8 mouse cellular contexts compared by ENCODE assay signal in genomic region chr7:137437440-137438178, GRCm38 (mm10). TPM values are rescaled to one million over a fixed set of nuclear protein-coding genes. Genes with fewer than 3 reads are reported as not detected.
DNase-seq lines count a peak whose midpoint lies in the region; ATAC-seq and TF ChIP-seq lines count a peak whose summit lies in the region.

Gene Glrx3, plus strand, starts transcription at chr7:137437614.

- H3K27ac ChIP-seq in CH12.LX (ENCODE audit: insufficient read depth, low read depth) = peak within 1 kb of the TSS; percentile 81
- H3K27ac ChIP-seq in forebrain, embryonic 11.5 days (ENCODE audit: low read depth, low read length) = peak within 1 kb of the TSS; percentile 62
- H3K27ac ChIP-seq in heart, embryonic 16.5 days (ENCODE audit: low read length) = peak within 1 kb of the TSS; percentile 87
- H3K27ac ChIP-seq in liver, embryonic 15.5 days (replicated peaks) = peak within 1 kb of the TSS; percentile 70
- H3K27ac ChIP-seq in neural tube, embryonic 12.5 days = peak within 1 kb of the TSS; percentile 80

- ATAC-seq in forebrain, embryonic 11.5 days (replicated peaks; ENCODE audit: low FRiP score) = peak; percentile 96
- peak; percentile 98 for ATAC-seq in heart, embryonic 16.5 days (replicated peaks; ENCODE audit: extremely low read depth, insufficient read depth, low FRiP score)
- peak; percentile 97 for ATAC-seq in liver, embryonic 15.5 days (ENCODE audit: insufficient read depth)
- peak; percentile 95 for ATAC-seq in neural tube, embryonic 12.5 days (ENCODE audit: low FRiP score, low read depth)

- no peak for TF ChIP-seq CTCF in CH12.LX (conservative IDR thresholded peaks at IDR 0.05 in 1 of 2, IDR thresholded peaks at IDR 0.05 in 1 of 2; ENCODE audit: low read depth in 2 of 2, low read length in 2 of 2)

- H3K4me1 ChIP-seq in CH12.LX (ENCODE audit: control insufficient read depth in 1 of 2, insufficient read depth in 2 of 2) = peaks cover 8 to 35% of the 10 kb centered on the region in 2 experiments
- 0 out of 2 replicates have a peak, but pooled peaks cover 3% of the 10 kb centered on the region for H3K4me1 ChIP-seq in forebrain, embryonic 11.5 days (replicated peaks; ENCODE audit: control insufficient read depth, insufficient read depth, low read length)
- peaks cover 15% of the 10 kb centered on the region for H3K4me1 ChIP-seq in heart, embryonic 16.5 days (ENCODE audit: control insufficient read depth, insufficient read depth, low read length)
- peaks cover 40% of the 10 kb centered on the region for H3K4me1 ChIP-seq in liver, embryonic 15.5 days (replicated peaks)
- peaks cover 7% of the 10 kb centered on the region for H3K4me1 ChIP-seq in neural tube, embryonic 12.5 days

- DNase-seq in CH12.LX (ENCODE audit: extremely low read depth) = peak; percentile 92
- peak; percentile 95 for DNase-seq in c-Kit-positive CD71-positive TER-119-negative erythroid progenitor cells, embryonic 14.5 days (ENCODE audit: low read depth)
- DNase-seq in forebrain, embryonic 11.5 days (ENCODE audit: low spot score) = peak; percentile 97
- peak; percentile 97 to 98 for DNase-seq in kidney, postnatal 36 days
- DNase-seq in telencephalon, adult 2 months (ENCODE audit: low read depth, low spot score) = peak; percentile 85

- no peaks in the 10 kb centered on the region for H3K9me3 ChIP-seq in CH12.LX (replicated peaks; ENCODE audit: low read length)
- H3K9me3 ChIP-seq in forebrain, embryonic 11.5 days (ENCODE audit: control insufficient read depth, low read length) = no peaks in the 10 kb centered on the region
- no peaks in the 10 kb centered on the region for H3K9me3 ChIP-seq in heart, embryonic 16.5 days (replicated peaks; ENCODE audit: control insufficient read depth, low read length)
- no peaks in the 10 kb centered on the region for H3K9me3 ChIP-seq in liver, embryonic 15.5 days (replicated peaks)
- no peaks in the 10 kb centered on the region for H3K9me3 ChIP-seq in neural tube, embryonic 12.5 days

- peaks cover 3 to 22% of the 10 kb centered on the region in 2 experiments for H3K36me3 ChIP-seq in CH12.LX (replicated peaks in 1 of 2; ENCODE audit: control insufficient read depth in 1 of 2, insufficient read depth in 1 of 2, low read length in 1 of 2)
- no peaks in the 10 kb centered on the region for H3K36me3 ChIP-seq in forebrain, embryonic 11.5 days (ENCODE audit: control insufficient read depth, insufficient read depth, low read length)
- H3K36me3 ChIP-seq in heart, embryonic 16.5 days (ENCODE audit: control insufficient read depth, insufficient read depth) = no peaks in the 10 kb centered on the region
- H3K36me3 ChIP-seq in liver, embryonic 15.5 days (replicated peaks) = no peaks in the 10 kb centered on the region
- no peaks in the 10 kb centered on the region for H3K36me3 ChIP-seq in neural tube, embryonic 12.5 days

- in situ Hi-C loops in CH12.LX (cut with MboI; ENCODE audit: low pct_ligation_motif_present, low pct_unique_long_range_greater_than_20kb, low sequenced_read_pairs) = loop anchor here (25.0 kb wide), 1 partner anchor 550 kb away; the partner anchor contains the start of gene Mgmt

- no peaks in the 10 kb centered on the region for H3K27me3 ChIP-seq in CH12.LX (replicated peaks)
- no peaks in the 10 kb centered on the region for H3K27me3 ChIP-seq in forebrain, embryonic 11.5 days (ENCODE audit: control insufficient read depth, insufficient read depth, low read length)
- H3K27me3 ChIP-seq in heart, embryonic 16.5 days (ENCODE audit: control insufficient read depth, insufficient read depth, low read length) = no peaks in the 10 kb centered on the region
- no peaks in the 10 kb centered on the region for H3K27me3 ChIP-seq in liver, embryonic 15.5 days
- no peaks in the 10 kb centered on the region for H3K27me3 ChIP-seq in neural tube, embryonic 12.5 days (replicated peaks)

- no peak for TF ChIP-seq RAD21 in CH12.LX (IDR thresholded peaks at IDR 0.05; ENCODE audit: low read depth, low read length)

- no peak for TF ChIP-seq EP300 in CH12.LX (IDR thresholded peaks at IDR 0.05; ENCODE audit: low read length)

- peak; percentile 90 for TF ChIP-seq POLR2A in CH12.LX (IDR thresholded peaks at IDR 0.05; ENCODE audit: low read depth, low read length)

- WGBS in forebrain, embryonic 11.5 days = under 1% methylated on average over 62 of the region's 69 CpGs
- WGBS in heart, embryonic 16.5 days = under 1% methylated on average over 68 of the region's 69 CpGs
- under 1% methylated on average over 69 of the region's 69 CpGs for WGBS in liver, embryonic 15.5 days (ENCODE audit: insufficient replicate concordance)
- WGBS in neural tube, embryonic 12.5 days = under 1% methylated on average over 67 of the region's 69 CpGs

- dilution Hi-C loops in CH12.LX (cut with MboI; ENCODE audit: extremely low pct_ligation_motif_present, extremely low pct_unique_long_range_greater_than_20kb, low sequenced_read_pairs) = no loop called here

- peak within 1 kb of the TSS; percentile 82 for H3K9ac ChIP-seq in CH12.LX (ENCODE audit: insufficient read depth, low read depth)
- H3K9ac ChIP-seq in forebrain, embryonic 11.5 days (ENCODE audit: low read length) = peak within 1 kb of the TSS; percentile 96
- H3K9ac ChIP-seq in heart, embryonic 16.5 days (ENCODE audit: low read length) = peak within 1 kb of the TSS; percentile 97
- peak within 1 kb of the TSS; percentile 81 for H3K9ac ChIP-seq in liver, embryonic 15.5 days
- H3K9ac ChIP-seq in neural tube, embryonic 12.5 days = peak within 1 kb of the TSS; percentile 94

- peak within 1 kb of the TSS; percentile 80 to 91 (median 90) for H3K4me3 ChIP-seq in CH12.LX (replicated peaks in 1 of 3; ENCODE audit: low read depth in 2 of 3, low read length in 2 of 3, poor library complexity in 1 of 3)
- peak within 1 kb of the TSS; percentile 96 for H3K4me3 ChIP-seq in forebrain, embryonic 11.5 days (ENCODE audit: low read depth, low read length)
- peak within 1 kb of the TSS; percentile 98 for H3K4me3 ChIP-seq in heart, embryonic 16.5 days (ENCODE audit: low read length)
- H3K4me3 ChIP-seq in liver, embryonic 15.5 days (replicated peaks) = peak within 1 kb of the TSS; percentile 87
- peak within 1 kb of the TSS; percentile 95 for H3K4me3 ChIP-seq in neural tube, embryonic 12.5 days

- peak within 1 kb of the TSS; percentile 79 for H3K4me2 ChIP-seq in CH12.LX (ENCODE audit: insufficient read depth, low read depth, poor library complexity, severe bottlenecking)
- peak within 1 kb of the TSS; percentile 75 for H3K4me2 ChIP-seq in forebrain, embryonic 11.5 days (ENCODE audit: low read depth, low read length, severe bottlenecking)
- H3K4me2 ChIP-seq in heart, embryonic 16.5 days (ENCODE audit: low read depth, low read length) = peak within 1 kb of the TSS; percentile 88
- peak within 1 kb of the TSS; percentile 86 for H3K4me2 ChIP-seq in liver, embryonic 15.5 days
- peak within 1 kb of the TSS; percentile 61 for H3K4me2 ChIP-seq in neural tube, embryonic 12.5 days (replicated peaks)

- peaks cover 43% of the 10 kb centered on the region for H3K79me2 ChIP-seq in CH12.LX (replicated peaks; ENCODE audit: control insufficient read depth, extremely low read depth, insufficient read depth, poor library complexity, severe bottlenecking)

TF ChIP-seq in CH12.LX, 34 proteins besides CTCF, POLR2A, EP300 and RAD21 (continues in another document):
- peak; percentile 30; the same call in 1 of the 2 replicates for TF ChIP-seq ELF1 (IDR thresholded peaks at IDR 0.05; ENCODE audit: low read depth, low read length)
- TF ChIP-seq MYC (IDR thresholded peaks at IDR 0.05; ENCODE audit: low read depth, low read length) = no peak
- TF ChIP-seq HCFC1 (IDR thresholded peaks at IDR 0.05; ENCODE audit: low read depth, low read length) = peak; percentile 75
- TF ChIP-seq GABPA (IDR thresholded peaks at IDR 0.05; ENCODE audit: insufficient replicate concordance, low read depth, low read length) = no peak
- peak; percentile 86 for TF ChIP-seq NRF1 (IDR thresholded peaks at IDR 0.05; ENCODE audit: low read depth, low read length)
- peak; percentile 67; the same call in 1 of the 2 replicates for TF ChIP-seq POLR2AphosphoS2 (IDR thresholded peaks at IDR 0.05; ENCODE audit: low read depth, low read length)
- no peak for TF ChIP-seq IRF4 (IDR thresholded peaks at IDR 0.05; ENCODE audit: low read depth, low read length)
- no peak for TF ChIP-seq E2F4 (IDR thresholded peaks at IDR 0.05; ENCODE audit: insufficient replicate concordance, low read depth, low read length)
- no peak for TF ChIP-seq RCOR1 (conservative IDR thresholded peaks at IDR 0.05; ENCODE audit: low read depth, low read length)
- TF ChIP-seq MXI1 (IDR thresholded peaks at IDR 0.05; ENCODE audit: low read depth, low read length) = peak; percentile 92
- no peak for TF ChIP-seq MAFK (IDR thresholded peaks at IDR 0.05; ENCODE audit: insufficient replicate concordance, low read length)
- TF ChIP-seq PAX5 (IDR thresholded peaks at IDR 0.05; ENCODE audit: low read length) = no peak
- no peak for TF ChIP-seq USF2 (conservative IDR thresholded peaks at IDR 0.05; ENCODE audit: low read depth, low read length)
- TF ChIP-seq ETS1 (conservative IDR thresholded peaks at IDR 0.05; ENCODE audit: low read depth, low read length) = no peak
- no peak for TF ChIP-seq USF1 (IDR thresholded peaks at IDR 0.05; ENCODE audit: low read depth, low read length)
- no peak for TF ChIP-seq CHD1 (IDR thresholded peaks at IDR 0.05; ENCODE audit: low read depth, low read length)
- 0 out of 2 replicates have a peak, but pooled peaks have one; percentile 27 for TF ChIP-seq BHLHE40 (IDR thresholded peaks at IDR 0.05; ENCODE audit: low read depth, low read length)
- TF ChIP-seq SIN3A (IDR thresholded peaks at IDR 0.05; ENCODE audit: low read length) = peak; percentile 75
- peak; percentile 78; the same call in 1 of the 2 replicates for TF ChIP-seq ZMIZ1 (IDR thresholded peaks at IDR 0.05; ENCODE audit: low read depth, low read length)
- peak; percentile 89 for TF ChIP-seq UBTF (IDR thresholded peaks at IDR 0.05; ENCODE audit: low read depth, low read length)
- TF ChIP-seq ZKSCAN1 (IDR thresholded peaks at IDR 0.05; ENCODE audit: borderline replicate concordance, low read depth, low read length) = no peak
- peak; percentile 85 for TF ChIP-seq NELFE (IDR thresholded peaks at IDR 0.05; ENCODE audit: low read depth, low read length)
- peak; percentile 85 for TF ChIP-seq TCF12 (IDR thresholded peaks at IDR 0.05; ENCODE audit: low read depth, low read length)

RNA-seq across cellular contexts. Expression of gene Glrx3, which starts in this region (rescaled TPM):
- total RNA-seq in CH12.LX (2012; rRNA removed) = 182 and 196 TPM in 2 replicates
- 347 and 372 TPM in 2 replicates for total RNA-seq in CH12.LX (2014; rRNA removed)
- 243 and 279 TPM in 2 replicates for polyA plus RNA-seq in CH12.LX (2012; ENCODE audit: insufficient read length, low read depth)
- polyA plus RNA-seq in forebrain, embryonic 11.5 days (2014; fragmentation: Nextera tagmentation; extraction: Ambion mirVana) = 285 and 290 TPM in 2 replicates
- polyA plus RNA-seq in heart, embryonic 16.5 days (2015; fragmentation: Nextera tagmentation; extraction: Ambion mirVana) = 176 and 180 TPM in 2 replicates
- 69.2 and 69.3 TPM in 2 replicates for polyA plus RNA-seq in liver, embryonic 15.5 days (2015; fragmentation: Nextera tagmentation; extraction: Ambion mirVana)
- 288 and 313 TPM in 2 replicates for polyA plus RNA-seq in neural tube, embryonic 12.5 days (2016; fragmentation: Nextera tagmentation; extraction: Ambion mirVana)

Comparison
In these comparisons a context has a peak if more than half of its experiments do, and no peak if none do; other contexts are left out.
1. Peak in every context shown above with its lines: DNase-seq, ATAC-seq, H3K4me3 ChIP-seq and H3K27ac ChIP-seq.